Mouse (Mus musculus) cortical plate, adult 2 months (tissue): ENCODE data around the gene Qtrt1. TPM values are rescaled to one million over a fixed set of nuclear protein-coding genes. Genes with fewer than 3 reads are reported as not detected.
A peak's percentile ranks its signal among the peaks of the same experiment; 100 is the strongest.

ENCODE experiments used
- H3K27ac ChIP-seq: fragments of 200-500 bp; 2 replicates; pipeline ENCODE4 v1.5.1; 2012; ENCODE audit warnings: low read length, control low read depth, inconsistent platforms; ENCODE audit not compliant: insufficient read depth
- H3K4me1 ChIP-seq: fragments of 200-500 bp; 2 replicates; pipeline ENCODE4 v1.6.1; 2011; ENCODE audit warnings: low read length; ENCODE audit not compliant: control insufficient read depth, insufficient read depth
- H3K4me3 ChIP-seq: fragments of 200-500 bp; 2 replicates; pipeline ENCODE4 v1.5.1; 2011; ENCODE audit warnings: mild to moderate bottlenecking, low read length, control low read depth; ENCODE audit not compliant: insufficient read depth
- CTCF ChIP-seq: fragments of 200-500 bp; IDR thresholded peaks from 2 replicates; pipeline ENCODE4 v1.5.1; 2011; ENCODE audit warnings: mild to moderate bottlenecking, control low read depth, low read length; ENCODE audit not compliant: insufficient read depth; ENCODE audit errors: extremely low read depth
- POLR2A ChIP-seq: fragments of 200-500 bp; IDR thresholded peaks from 2 replicates; pipeline ENCODE4 v1.6.1; 2011; ENCODE audit warnings: mild to moderate bottlenecking, low read length, control low read depth; ENCODE audit not compliant: insufficient read depth; ENCODE audit errors: extremely low read depth
- polyA plus RNA-seq: library from polyadenylated mRNA; depleted of rRNA; stranded (reverse); fragments of >200 nt; gene quantifications from 2 replicates; pipeline ENCODE4 v1.2.3, GENCODE M21; 2012

Gene Qtrt1
- polyA plus RNA-seq, 1 experiment = 42.5 TPM

DNA sequence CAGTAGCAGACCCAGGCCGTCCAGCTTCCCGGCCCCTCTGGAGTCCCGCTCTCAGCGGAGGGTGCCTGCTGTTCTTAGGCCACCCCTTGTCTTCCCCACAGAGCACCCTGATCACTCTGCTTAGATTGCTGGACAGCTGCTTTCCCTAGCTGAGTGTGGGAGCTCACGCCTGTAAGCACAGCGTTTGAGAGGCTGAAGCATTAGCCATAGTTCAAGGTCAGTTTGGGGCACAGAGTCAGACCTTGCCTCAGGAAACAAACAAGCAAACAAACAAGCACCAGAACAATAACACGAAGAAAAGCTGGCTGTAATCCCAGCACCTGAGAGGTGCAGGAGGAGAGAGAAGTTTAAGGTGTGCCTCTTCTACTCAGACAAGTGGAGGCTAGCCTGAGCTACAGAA lies 20.4 kb downstream of the Qtrt1 start:
- no peak for TF ChIP-seq POLR2A
- H3K4me3 ChIP-seq = no peak overlapping the region
- H3K4me1 ChIP-seq = peaks cover 25% of the 10 kb centered on the region
- no peak overlapping the region for H3K27ac ChIP-seq

GRCm38 (mm10) chr9:21433766-21434165 lies 22.1 kb downstream of the Qtrt1 start:
- TF ChIP-seq POLR2A = no peak
- TF ChIP-seq CTCF = no peak
- H3K4me1 ChIP-seq = peaks cover 27% of the 10 kb centered on the region
- no peak overlapping the region for H3K27ac ChIP-seq
- no peak overlapping the region for H3K4me3 ChIP-seq

DNA sequence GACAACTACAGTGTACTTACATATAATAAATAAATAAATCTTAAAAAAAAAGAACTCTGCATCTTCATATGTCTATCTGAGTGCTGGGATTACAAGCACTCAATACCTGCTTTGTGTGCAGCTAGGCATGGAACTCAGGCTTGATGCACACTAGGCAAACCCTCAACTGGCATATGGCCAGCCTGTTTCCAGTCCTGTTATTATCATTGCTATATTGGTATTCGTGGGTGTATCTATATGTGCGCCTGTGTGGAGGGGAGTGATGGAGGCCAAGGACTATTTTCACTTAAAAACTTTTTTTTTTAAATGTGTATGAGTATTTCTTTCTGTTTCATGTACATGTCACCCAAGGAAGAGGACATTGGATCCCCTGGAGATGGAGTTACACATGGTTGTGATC lies 22.8 kb downstream of the Qtrt1 start:
- Histone ChIP-seq H3K4me3 (no peak overlapping the region), H3K27ac (no peak overlapping the region), H3K4me1 (peaks cover 26% of the 10 kb centered on the region)
- TF ChIP-seq POLR2A = no peak
- TF ChIP-seq CTCF = no peak

- TF ChIP-seq POLR2A = no peak
- TF ChIP-seq CTCF = no peak
- 0 out of 2 replicates have a peak overlapping the region, but pooled peaks have one; percentile 55 for H3K27ac ChIP-seq
- H3K4me3 ChIP-seq = no peak overlapping the region
- peaks cover 19% of the 10 kb centered on the region for H3K4me1 ChIP-seq
These were observed 24.4 kb downstream of the Qtrt1 start for GRCm38 (mm10) chr9:21435777-21436635.

GRCm38 (mm10) chr9:21437577-21437976 lies 25.9 kb downstream of the Qtrt1 start:
- Histone ChIP-seq H3K4me3 (no peak overlapping the region), H3K4me1 (peaks cover 17% of the 10 kb centered on the region), H3K27ac (peak overlapping the region; percentile 41; the same call in 1 of the 2 replicates)
- TF ChIP-seq POLR2A (no peak), CTCF (no peak)

GRCm38 (mm10) chr9:21438219-21438618 lies 26.6 kb downstream of the Qtrt1 start:
- peaks cover 16% of the 10 kb centered on the region for H3K4me1 ChIP-seq
- TF ChIP-seq CTCF (no peak), POLR2A (no peak)
- no peak overlapping the region for H3K4me3 ChIP-seq
- H3K27ac ChIP-seq = no peak overlapping the region

GRCm38 (mm10) chr9:21439456-21439855 lies 27.8 kb downstream of the Qtrt1 start:
- H3K4me3 ChIP-seq = no peak overlapping the region
- peaks cover 7% of the 10 kb centered on the region for H3K4me1 ChIP-seq
- no peak overlapping the region for H3K27ac ChIP-seq
- TF ChIP-seq CTCF (no peak), POLR2A (no peak)

- no peak overlapping the region for H3K4me3 ChIP-seq
- TF ChIP-seq CTCF (no peak), POLR2A (no peak)
- peaks cover 7% of the 10 kb centered on the region; the same call in 1 of the 2 replicates for H3K4me1 ChIP-seq
- H3K27ac ChIP-seq = no peak overlapping the region
These were observed 28.3 kb downstream of the Qtrt1 start for GRCm38 (mm10) chr9:21439914-21440313.

DNA sequence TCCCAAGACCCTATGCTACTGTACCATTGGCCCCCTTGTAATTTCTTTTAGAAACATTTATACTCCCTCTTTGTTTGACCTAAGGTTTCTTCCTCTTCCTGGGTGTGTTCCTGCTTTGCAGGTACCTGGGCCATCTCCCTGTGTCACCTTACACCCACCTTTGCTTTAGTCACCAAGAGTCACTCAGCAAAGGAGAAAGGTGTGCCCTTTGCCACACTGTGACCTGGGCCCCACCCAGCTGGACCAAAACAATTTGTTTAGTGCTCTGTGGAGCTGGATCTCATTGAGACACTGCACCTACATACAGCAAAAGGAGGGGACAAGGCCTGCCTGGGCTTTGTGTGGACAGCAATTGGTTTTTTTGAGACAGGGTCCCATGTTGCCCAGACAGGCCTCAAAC lies 28.8 kb downstream of the Qtrt1 start:
- H3K4me3 ChIP-seq = no peak overlapping the region
- H3K4me1 ChIP-seq = peaks cover 7% of the 10 kb centered on the region; the same call in 1 of the 2 replicates
- no peak overlapping the region for H3K27ac ChIP-seq
- TF ChIP-seq POLR2A (no peak), CTCF (no peak)

DNA sequence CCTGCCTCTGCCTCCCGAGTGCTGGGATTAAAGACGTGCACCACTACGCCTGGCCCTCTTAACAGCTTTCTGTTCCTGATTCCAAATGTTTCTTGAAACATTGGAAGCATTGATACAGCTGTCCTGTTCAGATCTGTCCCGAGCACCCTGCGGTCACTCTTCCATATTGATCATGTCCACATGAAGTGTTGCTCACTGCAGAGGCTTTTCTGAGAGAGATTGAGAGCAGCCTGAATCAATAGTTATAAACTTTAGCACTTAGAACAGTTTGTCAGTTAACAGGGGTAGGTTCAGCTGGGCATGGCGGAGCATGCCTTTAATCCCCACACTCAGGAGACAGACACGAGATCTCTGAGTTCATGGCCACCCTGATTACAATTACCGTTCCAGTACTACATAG lies 32.2 kb downstream of the Qtrt1 start:
- Histone ChIP-seq H3K4me1 (peaks cover 7% of the 10 kb centered on the region), H3K27ac (no peak overlapping the region), H3K4me3 (no peak overlapping the region)
- TF ChIP-seq POLR2A = no peak
- TF ChIP-seq CTCF = no peak

GRCm38 (mm10) chr9:21444574-21444973 lies 32.9 kb downstream of the Qtrt1 start:
- Histone ChIP-seq H3K4me3 (no peak overlapping the region), H3K27ac (no peak overlapping the region), H3K4me1 (peaks cover 4% of the 10 kb centered on the region)
- TF ChIP-seq CTCF (no peak), POLR2A (no peak)
